Mouse (Mus musculus): ENCODE results near the gene Cish. TPM values are rescaled to one million over a fixed set of nuclear protein-coding genes. Genes with fewer than 3 reads are reported as not detected.

Gene Cish
- polyA plus RNA-seq, 1 experiment from 2014 or later = 6.5 TPM

- DNase-seq (ENCODE audit: low spot score) (no peak), ATAC-seq (replicated peaks; ENCODE audit: low FRiP score) (no peak)
- Histone ChIP-seq H3K27me3 (ENCODE audit: control insufficient read depth, insufficient read depth, low read length) (no peaks in the 10 kb centered on the region), H3K27ac (ENCODE audit: low read depth, low read length) (no peak overlapping the region), H3K4me2 (ENCODE audit: low read depth, low read length, severe bottlenecking) (no peak overlapping the region), H3K9ac (ENCODE audit: low read length) (no peak overlapping the region), H3K4me1 (replicated peaks; ENCODE audit: control insufficient read depth, insufficient read depth, low read length) (0 out of 2 replicates have a peak, but pooled peaks cover 2% of the 10 kb centered on the region), H3K9me3 (ENCODE audit: control insufficient read depth, low read length) (no peaks in the 10 kb centered on the region), H3K36me3 (ENCODE audit: control insufficient read depth, insufficient read depth, low read length) (no peaks in the 10 kb centered on the region), H3K4me3 (ENCODE audit: low read depth, low read length) (no peak overlapping the region)
- WGBS = 87% methylated on average over 2 of the region's 2 CpGs
These were observed 35.4 kb upstream of the Cish start for GRCm38 (mm10) chr9:107260429-107260828.

- H3K36me3 ChIP-seq (ENCODE audit: control insufficient read depth, insufficient read depth, low read length) = no peaks in the 10 kb centered on the region
- no peaks in the 10 kb centered on the region for H3K27me3 ChIP-seq (ENCODE audit: control insufficient read depth, insufficient read depth, low read length)
- no peak overlapping the region for H3K4me3 ChIP-seq (ENCODE audit: low read depth, low read length)
- 74% methylated on average over 8 of the region's 8 CpGs for WGBS
- DNase-seq (ENCODE audit: low spot score) (no peak), ATAC-seq (replicated peaks; ENCODE audit: low FRiP score) (no peak)
- H3K4me2 ChIP-seq (ENCODE audit: low read depth, low read length, severe bottlenecking) = no peak overlapping the region
- H3K4me1 ChIP-seq (replicated peaks; ENCODE audit: control insufficient read depth, insufficient read depth, low read length) = 0 out of 2 replicates have a peak, but pooled peaks cover 2% of the 10 kb centered on the region
- H3K9ac ChIP-seq (ENCODE audit: low read length) = no peak overlapping the region
- no peaks in the 10 kb centered on the region for H3K9me3 ChIP-seq (ENCODE audit: control insufficient read depth, low read length)
- no peak overlapping the region for H3K27ac ChIP-seq (ENCODE audit: low read depth, low read length)
These were observed 35.0 kb upstream of the Cish start for GRCm38 (mm10) chr9:107260836-107261235.

GRCm38 (mm10) chr9:107261792-107262191 is 34.0 kb upstream of the Cish start:
- DNase-seq (ENCODE audit: low spot score) = no peak
- 81% methylated on average over 6 of the region's 6 CpGs for WGBS

GRCm38 (mm10) chr9:107262375-107262774 is 33.5 kb upstream of the Cish start:
- DNase-seq (ENCODE audit: low spot score) (no peak), ATAC-seq (replicated peaks; ENCODE audit: low FRiP score) (no peak)
- no peak overlapping the region for H3K4me2 ChIP-seq (ENCODE audit: low read depth, low read length, severe bottlenecking)
- 79% methylated on average over 7 of the region's 7 CpGs for WGBS
- no peak overlapping the region for H3K9ac ChIP-seq (ENCODE audit: low read length)
- no peaks in the 10 kb centered on the region for H3K27me3 ChIP-seq (ENCODE audit: control insufficient read depth, insufficient read depth, low read length)
- H3K36me3 ChIP-seq (ENCODE audit: control insufficient read depth, insufficient read depth, low read length) = no peaks in the 10 kb centered on the region
- H3K4me3 ChIP-seq (ENCODE audit: low read depth, low read length) = no peak overlapping the region
- H3K9me3 ChIP-seq (ENCODE audit: control insufficient read depth, low read length) = no peaks in the 10 kb centered on the region
- no peaks in the 10 kb centered on the region for H3K4me1 ChIP-seq (replicated peaks; ENCODE audit: control insufficient read depth, insufficient read depth, low read length)
- no peak overlapping the region for H3K27ac ChIP-seq (ENCODE audit: low read depth, low read length)

More at GRCm38 (mm10) chr9:107261792-107262191, 34.0 kb upstream of the Cish start:
- Histone ChIP-seq H3K9ac (ENCODE audit: low read length) (no peak overlapping the region), H3K4me3 (ENCODE audit: low read depth, low read length) (no peak overlapping the region), H3K4me1 (replicated peaks; ENCODE audit: control insufficient read depth, insufficient read depth, low read length) (no peaks in the 10 kb centered on the region), H3K27ac (ENCODE audit: low read depth, low read length) (no peak overlapping the region), H3K9me3 (ENCODE audit: control insufficient read depth, low read length) (no peaks in the 10 kb centered on the region), H3K27me3 (ENCODE audit: control insufficient read depth, insufficient read depth, low read length) (no peaks in the 10 kb centered on the region), H3K36me3 (ENCODE audit: control insufficient read depth, insufficient read depth, low read length) (no peaks in the 10 kb centered on the region), H3K4me2 (ENCODE audit: low read depth, low read length, severe bottlenecking) (no peak overlapping the region)
- ATAC-seq (replicated peaks; ENCODE audit: low FRiP score) = no peak

DNA sequence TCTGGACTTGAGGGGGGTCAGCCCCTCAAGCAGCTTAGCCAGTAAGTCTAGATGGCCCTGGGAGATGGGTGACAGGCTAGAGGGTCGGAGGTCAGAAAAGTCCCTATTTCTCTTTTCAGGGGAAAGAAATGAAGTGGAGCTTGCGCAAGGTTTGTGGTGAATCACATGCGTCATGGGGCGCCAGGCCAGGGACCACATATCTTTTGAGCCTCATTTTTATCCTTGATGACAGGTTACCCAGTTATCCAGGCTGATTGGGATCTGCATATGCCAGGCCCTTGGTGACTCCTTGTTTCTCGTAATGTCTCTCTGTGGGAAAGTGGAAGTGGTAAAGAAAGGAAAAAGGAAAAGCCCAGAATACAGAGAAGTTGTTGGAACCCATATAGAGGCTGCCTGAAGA is 31.9 kb upstream of the Cish start:
- Histone ChIP-seq H3K4me3 (ENCODE audit: low read depth, low read length) (no peak overlapping the region), H3K36me3 (ENCODE audit: control insufficient read depth, insufficient read depth, low read length) (no peaks in the 10 kb centered on the region), H3K27me3 (ENCODE audit: control insufficient read depth, insufficient read depth, low read length) (no peaks in the 10 kb centered on the region), H3K27ac (ENCODE audit: low read depth, low read length) (no peak overlapping the region), H3K4me2 (ENCODE audit: low read depth, low read length, severe bottlenecking) (no peak overlapping the region), H3K9me3 (ENCODE audit: control insufficient read depth, low read length) (no peaks in the 10 kb centered on the region), H3K4me1 (replicated peaks; ENCODE audit: control insufficient read depth, insufficient read depth, low read length) (no peaks in the 10 kb centered on the region), H3K9ac (ENCODE audit: low read length) (no peak overlapping the region)
- DNase-seq (ENCODE audit: low spot score) (no peak), ATAC-seq (replicated peaks; ENCODE audit: low FRiP score) (no peak)
- 95% methylated on average over 5 of the region's 5 CpGs for WGBS

DNA sequence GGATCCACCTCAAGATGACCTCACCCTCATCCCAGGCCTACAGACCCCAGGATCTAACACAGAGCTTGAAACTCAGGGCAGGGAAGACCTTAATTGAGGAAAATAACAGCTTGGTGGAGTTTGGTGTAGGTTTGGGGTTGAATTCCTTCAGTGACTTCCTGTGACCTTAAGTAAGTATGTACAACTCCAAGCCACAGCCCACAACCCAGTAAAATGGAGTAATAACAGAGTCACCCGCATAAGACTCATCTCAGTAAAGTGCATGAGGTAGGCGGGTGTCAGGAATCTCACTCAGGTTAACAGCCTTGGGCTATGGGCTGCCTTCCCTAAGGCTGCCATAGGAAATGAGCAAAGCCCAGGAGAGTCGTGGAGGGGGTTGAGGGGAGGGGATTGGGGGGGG is 31.1 kb upstream of the Cish start:
- no peak overlapping the region for H3K4me2 ChIP-seq (ENCODE audit: low read depth, low read length, severe bottlenecking)
- WGBS = 74% methylated on average over 3 of the region's 3 CpGs
- no peak for ATAC-seq (replicated peaks; ENCODE audit: low FRiP score)
- no peak for DNase-seq (ENCODE audit: low spot score)
- H3K4me1 ChIP-seq (replicated peaks; ENCODE audit: control insufficient read depth, insufficient read depth, low read length) = no peaks in the 10 kb centered on the region
- H3K9ac ChIP-seq (ENCODE audit: low read length) = no peak overlapping the region
- no peaks in the 10 kb centered on the region for H3K36me3 ChIP-seq (ENCODE audit: control insufficient read depth, insufficient read depth, low read length)
- H3K27me3 ChIP-seq (ENCODE audit: control insufficient read depth, insufficient read depth, low read length) = no peaks in the 10 kb centered on the region
- H3K27ac ChIP-seq (ENCODE audit: low read depth, low read length) = no peak overlapping the region
- H3K9me3 ChIP-seq (ENCODE audit: control insufficient read depth, low read length) = no peaks in the 10 kb centered on the region
- H3K4me3 ChIP-seq (ENCODE audit: low read depth, low read length) = no peak overlapping the region

DNA sequence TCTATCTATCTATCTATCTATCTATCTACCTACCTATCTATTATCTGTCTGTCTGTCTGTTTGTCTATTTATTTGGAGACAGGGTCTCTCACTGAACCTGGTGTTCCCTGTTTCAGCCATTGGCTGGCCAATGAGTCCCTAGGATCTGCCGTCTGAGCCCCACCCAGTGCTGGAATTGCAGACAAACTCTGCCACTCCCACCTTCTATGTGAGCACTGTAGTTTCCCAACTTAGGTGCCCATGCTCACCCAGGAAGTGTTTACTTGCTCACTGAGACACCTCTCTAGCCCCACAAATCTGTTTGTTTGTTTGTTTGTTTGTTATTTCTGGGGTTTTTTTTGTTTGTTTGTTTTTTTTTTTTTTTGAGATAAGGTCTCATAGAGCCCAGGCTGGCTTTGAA is 28.8 kb upstream of the Cish start:
- WGBS = 87% methylated on average over 1 of the region's 1 CpGs
- Histone ChIP-seq H3K27ac (ENCODE audit: low read depth, low read length) (no peak overlapping the region), H3K36me3 (ENCODE audit: control insufficient read depth, insufficient read depth, low read length) (no peaks in the 10 kb centered on the region), H3K27me3 (ENCODE audit: control insufficient read depth, insufficient read depth, low read length) (no peaks in the 10 kb centered on the region), H3K4me1 (replicated peaks; ENCODE audit: control insufficient read depth, insufficient read depth, low read length) (no peaks in the 10 kb centered on the region), H3K4me2 (ENCODE audit: low read depth, low read length, severe bottlenecking) (no peak overlapping the region), H3K9me3 (ENCODE audit: control insufficient read depth, low read length) (no peaks in the 10 kb centered on the region), H3K4me3 (ENCODE audit: low read depth, low read length) (no peak overlapping the region), H3K9ac (ENCODE audit: low read length) (no peak overlapping the region)
- ATAC-seq (replicated peaks; ENCODE audit: low FRiP score) = no peak
- DNase-seq (ENCODE audit: low spot score) = no peak

GRCm38 (mm10) chr9:107267721-107268402 is 28.0 kb upstream of the Cish start:
- ATAC-seq (replicated peaks; ENCODE audit: low FRiP score) = no peak

DNA sequence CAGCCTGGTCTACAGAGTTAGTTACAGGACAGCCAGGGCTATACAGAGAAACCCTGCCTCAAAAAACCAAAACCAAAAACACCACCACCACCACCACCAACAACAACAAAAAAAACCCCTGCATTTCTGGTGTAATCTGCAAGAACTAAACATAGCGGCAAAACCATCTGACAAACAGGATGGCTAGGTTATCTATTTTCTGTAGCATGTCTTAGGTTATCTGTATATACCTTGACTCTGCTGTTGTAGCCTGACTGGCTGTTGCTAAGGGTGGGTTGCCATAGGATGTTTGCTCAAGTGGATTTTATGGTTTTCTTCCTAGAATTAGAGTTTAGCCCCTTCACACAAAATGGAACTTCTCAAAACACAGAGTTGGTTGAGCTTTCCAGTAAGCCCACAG is 26.1 kb upstream of the Cish start:
- DNase-seq (ENCODE audit: low spot score) (no peak), ATAC-seq (replicated peaks; ENCODE audit: low FRiP score) (no peak)
- Histone ChIP-seq H3K27ac (ENCODE audit: low read depth, low read length) (no peak overlapping the region), H3K9me3 (ENCODE audit: control insufficient read depth, low read length) (no peaks in the 10 kb centered on the region), H3K4me3 (ENCODE audit: low read depth, low read length) (no peak overlapping the region), H3K27me3 (ENCODE audit: control insufficient read depth, insufficient read depth, low read length) (no peaks in the 10 kb centered on the region), H3K36me3 (ENCODE audit: control insufficient read depth, insufficient read depth, low read length) (no peaks in the 10 kb centered on the region), H3K9ac (ENCODE audit: low read length) (no peak overlapping the region), H3K4me1 (replicated peaks; ENCODE audit: control insufficient read depth, insufficient read depth, low read length) (no peaks in the 10 kb centered on the region), H3K4me2 (ENCODE audit: low read depth, low read length, severe bottlenecking) (no peak overlapping the region)
- WGBS = 97% methylated on average over 1 of the region's 1 CpGs

More at GRCm38 (mm10) chr9:107267721-107268402, 28.0 kb upstream of the Cish start:
- H3K9me3 ChIP-seq (ENCODE audit: control insufficient read depth, low read length) = no peaks in the 10 kb centered on the region
- no peaks in the 10 kb centered on the region for H3K27me3 ChIP-seq (ENCODE audit: control insufficient read depth, insufficient read depth, low read length)
- no peak overlapping the region for H3K4me3 ChIP-seq (ENCODE audit: low read depth, low read length)
- 68% methylated on average over 4 of the region's 4 CpGs for WGBS
- no peak overlapping the region for H3K9ac ChIP-seq (ENCODE audit: low read length)
- no peak overlapping the region for H3K4me2 ChIP-seq (ENCODE audit: low read depth, low read length, severe bottlenecking)
- no peaks in the 10 kb centered on the region for H3K36me3 ChIP-seq (ENCODE audit: control insufficient read depth, insufficient read depth, low read length)
- no peak overlapping the region for H3K27ac ChIP-seq (ENCODE audit: low read depth, low read length)
- no peaks in the 10 kb centered on the region for H3K4me1 ChIP-seq (replicated peaks; ENCODE audit: control insufficient read depth, insufficient read depth, low read length)
- DNase-seq (ENCODE audit: low spot score) = no peak

All from forebrain, embryonic 11.5 days (tissue).